Mouse (Mus musculus): Measurements from ENCODE around the gene Map3k4.

DNA sequence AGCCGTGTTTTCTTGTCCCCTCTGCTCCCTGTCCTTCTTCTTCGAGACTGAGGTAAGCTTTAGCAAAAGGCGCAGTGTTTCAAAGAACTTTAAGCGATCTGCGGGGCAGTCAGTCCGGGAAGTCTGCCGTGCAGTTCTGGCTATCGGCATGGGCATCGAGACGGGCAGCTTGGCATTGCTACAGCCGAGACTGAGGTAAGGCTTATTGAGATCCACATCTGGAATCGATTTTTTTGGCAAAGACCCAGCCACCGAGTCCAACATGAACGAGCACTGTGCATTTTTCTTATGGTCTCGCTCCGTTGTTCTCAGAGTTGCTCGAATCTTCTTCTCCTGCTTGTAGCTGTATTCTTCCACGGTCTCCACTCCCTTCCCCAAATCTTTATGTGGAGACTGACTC is 46.8 kb downstream of the Map3k4 start:
- no peak for TF ChIP-seq CTCF (IDR thresholded peaks at IDR 0.05; ENCODE audit: control insufficient read depth, insufficient read depth, insufficient replicate concordance, low read depth, low read length)
- no peak for TF ChIP-seq POLR2A (IDR thresholded peaks at IDR 0.05; ENCODE audit: control insufficient read depth, low read depth, low read length)
